Mouse (Mus musculus) cerebellum, adult 2 months (tissue): Measurements from ENCODE around the gene Igfals.

Source experiments
- CTCF ChIP-seq: fragments of 200-500 bp; IDR thresholded peaks from 2 replicates; pipeline ENCODE4 v1.5.1; 2011; ENCODE audit warnings: low read depth, mild to moderate bottlenecking, control low read depth, low read length, moderate library complexity, borderline replicate concordance; ENCODE audit not compliant: insufficient read depth
- POLR2A ChIP-seq: fragments of 200-500 bp; IDR thresholded peaks from 2 replicates; pipeline ENCODE4 v1.6.1; 2011; ENCODE audit warnings: low read length, control low read depth, borderline replicate concordance; ENCODE audit not compliant: insufficient read depth

GRCm38 (mm10) chr17:24817503-24817902 is 48.3 kb upstream of the Igfals start:
- TF ChIP-seq CTCF (no peak), POLR2A (no peak)
